Mouse (Mus musculus): ENCODE data around the gene Cdx4. TPM values are rescaled to one million over a fixed set of nuclear protein-coding genes. Genes with fewer than 3 reads are reported as not detected.

Cdx4 gene
- polyA plus RNA-seq (2015; fragmentation: Nextera tagmentation; extraction: Ambion mirVana) = not detected in 2 replicates

DNA sequence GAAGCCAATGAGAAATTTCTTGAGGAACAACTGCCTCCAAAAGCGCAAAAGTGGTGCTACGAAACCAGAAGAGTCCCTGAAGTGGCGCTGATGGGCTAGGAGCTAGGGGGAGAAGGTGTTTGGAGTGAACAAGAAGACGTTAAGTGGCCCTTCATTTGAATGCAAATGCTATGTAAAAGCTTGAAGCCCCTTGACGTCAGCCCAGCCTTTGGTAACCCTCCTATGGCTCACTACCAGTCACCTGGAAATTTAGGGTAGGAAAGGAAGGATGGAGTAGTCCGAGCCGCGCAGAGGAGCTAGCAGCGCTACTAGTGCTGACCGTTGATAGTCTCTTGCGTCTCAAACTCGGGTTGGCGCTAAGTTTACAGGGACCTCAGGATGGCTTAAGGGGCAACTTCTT is at the start of gene Cdx4:
Cdx4 (plus strand) TSS at position 253 of the 400 bp plus-strand sequence.

DNA sequence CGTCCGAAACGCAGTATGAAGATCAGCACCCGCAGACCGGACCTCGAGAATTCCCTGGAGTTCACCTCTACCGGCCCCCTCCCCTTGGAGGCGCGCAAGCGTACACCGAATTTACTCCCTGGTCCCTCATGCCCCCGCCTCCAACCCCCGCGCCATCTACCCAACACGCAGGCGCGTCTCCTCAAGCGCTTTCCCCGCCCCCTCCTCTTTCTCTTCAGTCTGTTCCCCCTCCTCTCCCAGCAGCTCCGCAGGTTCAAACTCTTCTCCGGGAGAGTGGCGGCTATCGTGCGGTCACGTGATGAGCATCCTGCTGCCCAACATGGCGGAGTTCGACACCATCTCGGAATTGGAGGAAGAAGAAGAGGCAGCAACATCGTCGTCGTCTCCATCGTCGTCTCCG is 35.1 kb downstream of the Cdx4 start, which contains the start of gene Chic1:
Chic1 (plus strand) TSS at position 190 of the 400 bp plus-strand sequence.

Other genes starting within 250 kb of the Cdx4 start
- gene Nap1l2, start 134.8 kb upstream of the Cdx4 start, polyA plus RNA-seq (2015; fragmentation: Nextera tagmentation; extraction: Ambion mirVana) = 120 TPM in 2 replicates
- 5.0 and 5.3 TPM in 2 replicates for gene Chic1, start 35.1 kb downstream of the Cdx4 start, polyA plus RNA-seq (2015; fragmentation: Nextera tagmentation; extraction: Ambion mirVana)
- gene Tsx, start 93.1 kb downstream of the Cdx4 start, polyA plus RNA-seq (2015; fragmentation: Nextera tagmentation; extraction: Ambion mirVana) = 0.26 and 0.29 TPM in 2 replicates
- gene Gm26992, start 100.6 kb downstream of the Cdx4 start, polyA plus RNA-seq (2015; fragmentation: Nextera tagmentation; extraction: Ambion mirVana) = 0.54 TPM in 1 of 2 replicates, not detected in the other

Measured in neural tube, postnatal 0 days (tissue).